Mouse (Mus musculus): Measurements from ENCODE around the gene Usp54.
"Not testable (repeated sequence)": the region's sequence is repeated elsewhere in the genome, so short reads cannot be mapped to it uniquely, and the experiment has no call there.

Usp54 gene

GRCm38 (mm10) chr14:20609519-20609918 lies 31.3 kb downstream of the Usp54 start:
- no peak for DNase-seq

GRCm38 (mm10) chr14:20607396-20608126 lies 33.3 kb downstream of the Usp54 start:
- DNase-seq: peak; percentile 30

GRCm38 (mm10) chr14:20601287-20601686 lies 39.6 kb downstream of the Usp54 start:
- no peak for DNase-seq

DNA sequence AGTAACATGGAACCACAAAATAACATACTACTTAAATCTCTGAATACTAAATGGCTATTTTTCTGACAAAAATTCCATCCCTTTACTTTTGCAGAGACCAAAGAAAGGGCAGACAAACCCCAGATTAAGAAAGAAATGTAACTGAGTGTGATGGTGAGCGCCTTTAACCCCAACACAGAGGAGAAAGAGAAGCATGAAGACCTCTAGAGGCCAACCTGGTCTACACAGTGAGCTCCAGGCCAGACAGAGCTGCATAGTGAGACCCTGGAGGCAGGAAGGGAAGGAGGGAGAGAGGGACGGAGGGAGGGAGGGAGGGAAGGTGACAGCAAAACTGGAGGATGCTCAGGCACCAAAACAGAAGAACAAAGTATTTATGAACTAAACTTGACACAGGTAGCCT lies 40.7 kb downstream of the Usp54 start:
- no peak for DNase-seq

- no peak for DNase-seq
These were observed 41.3 kb downstream of the Usp54 start for GRCm38 (mm10) chr14:20599542-20599941.

- no peak for DNase-seq
These were observed 45.1 kb downstream of the Usp54 start for GRCm38 (mm10) chr14:20595781-20596180.

DNA sequence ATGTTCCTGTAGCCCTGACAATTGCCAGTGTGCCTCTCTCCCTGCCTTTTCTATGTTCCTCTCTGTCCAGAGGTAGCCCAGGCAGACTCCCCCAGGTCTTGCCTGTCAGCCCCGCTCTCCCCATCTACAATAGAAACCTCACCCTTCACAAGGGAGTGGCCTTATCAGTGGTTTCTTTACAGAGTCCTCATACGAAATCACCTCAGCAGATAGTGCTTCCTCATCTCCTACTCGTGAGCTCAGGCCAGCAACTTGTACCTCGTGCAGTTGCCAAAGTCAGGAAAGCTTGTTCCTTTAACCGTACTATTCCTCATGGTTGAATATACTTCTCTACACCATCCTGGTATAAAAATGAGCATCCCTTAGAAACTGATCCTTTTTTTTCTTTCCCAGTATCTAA lies 53.4 kb downstream of the Usp54 start:
- DNase-seq: no peak

GRCm38 (mm10) chr14:20578822-20579407 lies 61.9 kb downstream of the Usp54 start:
- no peak for DNase-seq

GRCm38 (mm10) chr14:20576179-20576578 lies 64.7 kb downstream of the Usp54 start:
- peak; percentile 86 for DNase-seq

GRCm38 (mm10) chr14:20573196-20573595 lies 67.7 kb downstream of the Usp54 start:
- not testable (repeated sequence) for DNase-seq

DNA sequence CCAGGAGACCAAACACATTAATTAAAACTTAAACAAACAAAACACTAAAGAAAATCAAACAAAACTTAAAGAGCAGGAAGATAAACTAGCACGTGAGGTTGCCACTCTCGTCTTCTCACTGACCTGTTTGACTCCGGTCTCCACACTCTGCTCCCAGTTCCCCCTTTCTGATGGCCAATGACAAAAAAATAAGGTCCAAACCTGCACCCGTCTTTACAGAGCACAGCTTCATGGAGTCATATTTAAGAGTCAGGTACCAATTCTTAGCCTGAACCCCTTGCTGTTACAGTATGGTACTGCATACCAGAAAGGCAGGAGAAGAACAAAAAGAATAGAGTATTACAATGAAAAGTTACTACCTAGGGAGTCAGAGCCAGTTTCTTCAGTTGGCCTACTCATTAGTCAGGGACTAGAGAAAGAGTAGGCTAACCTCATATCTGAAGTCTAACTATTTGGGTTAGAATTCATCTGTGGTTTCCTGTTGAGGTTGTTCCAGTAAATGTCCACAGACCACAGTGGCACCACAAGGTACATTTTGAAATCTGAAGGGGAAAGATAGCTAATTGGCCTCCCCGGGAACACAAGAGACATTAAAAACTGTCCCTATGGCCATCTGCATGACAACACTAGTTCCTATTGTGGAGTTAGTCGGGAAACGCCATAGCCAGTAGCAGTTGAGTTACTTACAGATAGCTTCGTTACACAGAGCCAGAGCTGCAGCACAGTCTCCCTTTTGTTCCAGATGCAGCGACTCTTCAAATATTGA lies 75.4 kb downstream of the Usp54 start:
- no peak for DNase-seq

DNA sequence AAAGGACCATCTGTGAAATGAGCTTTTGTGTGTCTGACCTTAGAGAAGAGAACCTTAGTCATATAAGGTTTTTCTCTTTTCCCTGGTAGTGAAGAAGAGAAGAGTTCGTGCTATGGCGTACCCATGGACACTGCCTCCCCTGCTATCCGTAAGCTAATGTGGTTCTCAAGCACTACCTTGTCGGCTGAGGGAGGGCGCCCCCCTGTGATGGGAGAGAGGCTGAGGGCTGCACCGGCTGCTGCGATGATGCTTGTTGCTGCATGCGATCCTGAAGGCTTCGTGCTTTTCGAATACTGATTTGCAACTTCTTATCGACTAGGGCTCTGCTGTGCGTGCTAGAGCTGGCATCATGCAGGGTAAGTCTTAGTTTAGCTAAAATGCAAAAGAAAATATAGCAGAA lies 76.2 kb downstream of the Usp54 start:
- DNase-seq: peak; percentile 43

DNA sequence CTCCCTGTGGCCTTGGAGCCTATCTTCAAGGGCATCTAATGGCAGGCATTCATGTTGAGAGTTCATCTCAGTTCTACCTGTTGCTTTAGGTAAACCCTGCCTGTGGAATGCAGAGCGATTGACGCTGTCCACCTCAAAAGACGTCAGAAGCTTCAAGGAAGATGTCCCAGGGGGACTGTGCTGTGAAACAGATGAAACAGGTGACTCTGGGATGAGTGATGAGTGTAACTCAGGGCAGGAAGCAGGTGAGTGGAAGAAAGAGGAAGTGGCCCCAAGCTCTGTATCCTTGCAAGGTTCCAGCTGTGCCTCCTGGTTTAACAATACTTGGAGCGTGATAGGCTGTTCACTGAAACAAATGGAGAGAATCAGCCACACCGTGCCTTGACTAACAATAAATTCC lies 79.0 kb downstream of the Usp54 start:
- DNase-seq: no peak

DNA sequence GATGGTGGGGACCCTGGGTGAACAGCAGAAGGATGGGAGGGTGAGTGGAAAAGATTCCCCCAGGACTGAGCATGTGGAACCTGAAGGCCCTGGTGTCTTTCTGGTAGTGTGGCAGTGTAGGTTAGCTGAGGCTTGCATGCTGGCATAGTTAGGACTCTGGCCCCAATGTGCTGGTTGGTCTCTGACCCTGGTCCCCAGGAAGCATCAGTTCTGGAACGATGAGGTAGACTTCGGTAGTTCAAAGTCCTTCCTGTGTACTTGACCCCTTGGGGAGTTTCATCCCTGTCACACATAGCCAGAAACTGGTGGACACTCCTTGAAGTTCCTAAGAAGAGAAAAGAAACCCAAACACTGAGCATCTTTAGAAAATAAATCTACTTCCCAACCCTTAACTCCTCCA lies 90.7 kb downstream of the Usp54 start:
- no peak for DNase-seq

DNA sequence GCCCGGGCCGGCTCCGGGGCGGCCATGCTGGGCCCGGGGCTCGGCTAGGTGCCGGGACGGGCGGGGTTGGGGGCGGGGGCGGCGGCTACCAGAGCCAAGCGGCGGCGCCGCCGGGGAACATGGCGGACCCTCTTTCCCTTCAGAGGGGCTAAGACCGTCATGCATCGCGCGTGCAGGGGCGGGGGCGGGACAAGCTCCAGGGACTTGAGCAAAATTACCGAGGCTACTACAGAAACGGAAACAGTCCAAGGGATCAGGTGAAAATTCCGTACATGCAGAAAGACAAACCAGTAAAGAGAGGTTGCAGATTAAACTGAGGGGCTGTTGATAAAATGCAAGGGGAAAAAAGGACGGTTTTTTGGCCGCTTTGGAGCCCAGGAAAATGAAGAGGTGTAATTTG lies 94.4 kb downstream of the Usp54 start, which contains the start of gene Ppp3cb:
Ppp3cb (minus strand) TSS at position 159 of the 400 bp plus-strand sequence.
- peak; percentile 92 for DNase-seq

DNA sequence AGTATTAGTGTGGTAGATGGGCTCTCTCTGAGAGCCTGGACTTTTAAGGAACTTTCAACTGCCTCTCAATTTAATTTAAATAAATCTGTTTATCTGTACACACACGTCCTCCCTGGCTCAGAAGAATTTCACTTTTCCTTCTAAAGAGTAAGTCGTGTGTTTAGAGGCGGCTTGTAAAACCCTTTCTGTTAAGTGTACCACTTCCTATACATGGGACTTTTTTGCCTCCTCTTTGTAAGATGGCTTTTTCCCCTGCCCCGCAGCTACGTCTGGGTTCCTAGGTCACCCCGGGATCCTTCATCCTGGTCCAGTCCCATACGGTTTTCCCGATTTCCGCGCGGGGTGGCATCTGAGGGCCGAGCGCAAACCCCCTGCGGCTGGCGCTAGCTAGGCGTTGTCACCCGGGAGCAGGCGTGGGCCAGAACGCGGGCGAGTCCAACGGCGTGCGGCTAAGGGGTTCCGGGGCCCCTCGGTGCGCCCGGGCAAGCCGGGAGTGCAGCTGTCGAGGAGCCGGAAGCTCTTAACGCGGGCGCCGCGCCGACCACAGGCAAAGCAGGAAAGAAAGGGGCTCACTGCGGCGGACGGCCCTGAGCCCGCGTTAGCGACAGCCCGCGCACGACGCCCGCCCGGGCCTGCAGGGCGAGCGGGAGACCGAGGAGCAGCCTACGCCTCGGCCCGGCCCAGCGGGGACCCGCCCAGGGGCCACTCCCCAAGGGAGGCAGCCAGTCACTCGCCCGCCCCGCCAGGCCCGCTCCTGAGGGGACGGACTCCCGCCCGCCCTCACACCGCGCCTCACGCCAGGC lies 95.1 kb downstream of the Usp54 start:
- peak; percentile 94 for DNase-seq

GRCm38 (mm10) chr14:20544467-20545411 lies 96.1 kb downstream of the Usp54 start:
- no peak for DNase-seq

DNA sequence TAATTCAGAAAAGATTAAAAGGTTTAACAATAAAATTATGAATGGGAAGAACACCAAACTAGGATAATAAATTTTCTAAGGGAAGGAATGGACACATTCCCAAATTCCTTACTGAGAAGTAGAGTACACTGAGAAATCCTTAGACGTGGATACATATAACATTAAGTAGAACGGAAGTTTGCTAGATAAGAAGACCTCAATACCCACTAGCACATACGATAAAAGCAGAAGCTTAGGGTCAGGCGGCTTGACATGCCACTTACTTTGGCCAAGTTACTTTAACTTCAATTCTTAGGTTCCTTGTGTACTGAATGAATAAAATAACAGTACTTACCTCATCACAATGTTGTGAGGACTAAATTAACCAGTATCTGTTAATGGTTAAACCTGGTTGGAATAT lies 111.2 kb downstream of the Usp54 start:
- DNase-seq: no peak

DNA sequence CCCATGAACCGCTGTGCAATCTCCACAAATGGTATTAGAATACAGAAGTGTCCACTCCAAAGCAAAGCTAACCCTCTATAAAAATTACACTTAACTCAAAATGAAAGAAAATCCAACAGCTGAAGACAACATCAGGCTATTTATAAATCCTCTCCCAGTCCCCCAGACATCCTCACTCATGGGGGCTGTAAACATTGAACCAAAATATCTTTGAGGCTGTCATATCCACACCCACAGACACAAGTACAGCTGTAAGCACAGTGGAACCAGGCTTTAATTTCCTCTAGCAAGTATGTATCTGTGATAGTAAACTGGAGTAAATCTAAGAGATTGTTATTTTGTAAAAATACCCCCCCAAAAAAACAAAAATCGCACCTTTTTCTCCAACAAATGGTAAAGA lies 120.7 kb downstream of the Usp54 start:
- no peak for DNase-seq

GRCm38 (mm10) chr14:20508424-20508823 lies 132.4 kb downstream of the Usp54 start:
- no peak for DNase-seq

- DNase-seq: no peak
These were observed 137.9 kb downstream of the Usp54 start for GRCm38 (mm10) chr14:20502966-20503365.

DNA sequence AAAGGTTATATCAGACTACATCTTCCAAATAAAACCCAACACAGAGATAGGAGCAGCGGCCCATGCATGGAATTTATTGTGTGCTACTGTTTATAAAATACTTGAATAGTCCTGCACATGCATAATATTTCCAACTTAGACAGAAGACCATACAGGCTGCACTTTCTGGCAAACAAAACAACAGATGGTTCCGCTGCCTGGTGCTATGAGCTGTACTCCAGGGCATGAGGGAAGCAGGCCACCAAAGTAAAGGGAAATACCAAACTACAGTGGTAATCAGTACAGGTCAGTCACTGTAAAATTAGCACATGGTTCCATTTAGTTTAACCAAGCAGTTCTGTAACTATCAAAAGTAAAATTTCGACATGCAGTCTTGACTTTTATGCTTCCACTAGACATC lies 140.9 kb downstream of the Usp54 start:
- no peak for DNase-seq

Data from kidney, postnatal 10 days (tissue).